Mouse (Mus musculus): ENCODE measurements around the gene Deup1.

The Deup1 gene

GRCm38 (mm10) chr9:15531204-15531603 lies 96.5 kb downstream of the Deup1 start:
- no peak for DNase-seq

- DNase-seq, result no peak
These were observed 97.8 kb downstream of the Deup1 start for GRCm38 (mm10) chr9:15529965-15530320.

GRCm38 (mm10) chr9:15529275-15529964 lies 98.3 kb downstream of the Deup1 start:
- DNase-seq, result peak in 1 of 2 experiments; percentile 32

GRCm38 (mm10) chr9:15528368-15528767 lies 99.4 kb downstream of the Deup1 start:
- no peak for DNase-seq

- no peak for DNase-seq
These were observed 99.9 kb downstream of the Deup1 start for GRCm38 (mm10) chr9:15527846-15528245.

- no peak for DNase-seq
These were observed 101.2 kb downstream of the Deup1 start for GRCm38 (mm10) chr9:15526539-15526938.

GRCm38 (mm10) chr9:15525246-15525645 lies 102.5 kb downstream of the Deup1 start:
- DNase-seq, result peak in 1 of 2 experiments; percentile 28

- DNase-seq, result no peak
These were observed 104.1 kb downstream of the Deup1 start for GRCm38 (mm10) chr9:15523646-15524045.

GRCm38 (mm10) chr9:15522887-15523286 lies 104.8 kb downstream of the Deup1 start:
- DNase-seq, result no peak

GRCm38 (mm10) chr9:15522348-15522747 lies 105.4 kb downstream of the Deup1 start:
- DNase-seq, result no peak

- no peak for DNase-seq
These were observed 109.8 kb downstream of the Deup1 start for GRCm38 (mm10) chr9:15517979-15518378.

- DNase-seq, result no peak
These were observed 111.7 kb downstream of the Deup1 start for GRCm38 (mm10) chr9:15516007-15516406.

GRCm38 (mm10) chr9:15512918-15513317 lies 114.8 kb downstream of the Deup1 start:
- peak in 1 of 2 experiments; percentile 41 for DNase-seq

GRCm38 (mm10) chr9:15510557-15511310 lies 117.0 kb downstream of the Deup1 start:
- DNase-seq, result no peak

All from kidney, adult 8-10 months (tissue).